Mouse (Mus musculus): ENCODE results near the gene Hist1h2ae. TPM values are rescaled to one million over a fixed set of nuclear protein-coding genes. Genes with fewer than 3 reads are reported as not detected.

Hist1h2ae gene
- total RNA-seq, 2 experiments from 2014 or later, result 34.2 to 37.9 TPM

Small RNA genes lying within 50 kb of the gene (microRNA-seq; reads per million reads assigned to microRNA genes)
- gene Gm44297, result 0 reads per million in 2 experiments
- 0 reads per million in 2 experiments for gene Gm44359
- gene Gm44394, result 0 reads per million in 2 experiments

Other genes with a start within 250 kb of the Hist1h2ae start
- gene Zfp322a, start 202.0 kb downstream of the Hist1h2ae start, total RNA-seq (2021), result 10 to 100 TPM; 13.2 to 20.8 TPM
- gene Abt1, start 147.4 kb downstream of the Hist1h2ae start, total RNA-seq (2021), result 1 to 10 TPM; 4.8 to 5.3 TPM
- not detected for gene Btn1a1, start 105.3 kb downstream of the Hist1h2ae start, total RNA-seq (2021)
- gene Btn2a2, start 82.4 kb downstream of the Hist1h2ae start, total RNA-seq (2021), result under 1 TPM in 1 of 2 experiments, not detected in 1; 0.11 TPM
- 100 to 1,000 TPM; 473 to 507 TPM for gene Hist1h4h, start 40.2 kb downstream of the Hist1h2ae start, total RNA-seq (2021)
- 100 to 1,000 TPM; 189 to 190 TPM for gene Hist1h2af, start 37.3 kb downstream of the Hist1h2ae start, total RNA-seq (2021)
- gene Hist1h3g, start 35.8 kb downstream of the Hist1h2ae start, total RNA-seq (2021), result 10 to 100 TPM; 58.4 to 59.9 TPM
- gene Hist1h2bh, start 27.8 kb downstream of the Hist1h2ae start, total RNA-seq (2021), result 10 to 100 TPM; 11.8 to 13.3 TPM
- 10 to 100 TPM; 53.8 to 66.7 TPM for gene Hist1h3f, start 27.2 kb downstream of the Hist1h2ae start, total RNA-seq (2021)
- 100 to 1,000 TPM; 285 to 328 TPM for gene Hist1h4f, start 19.6 kb downstream of the Hist1h2ae start, total RNA-seq (2021)
- gene Hist1h1d, start 18.0 kb downstream of the Hist1h2ae start, total RNA-seq (2021), result 10 to 100 TPM; 17.8 to 19.5 TPM
- 100 to 1,000 TPM; 121 to 135 TPM for gene Hist1h3e, start 8.9 kb downstream of the Hist1h2ae start, total RNA-seq (2021)
- gene Hist1h2bg, start 176 bp upstream of the Hist1h2ae start, total RNA-seq (2021), result 100 to 1,000 TPM; 245 to 257 TPM
- 100 to 1,000 TPM; 121 to 140 TPM for gene Hist1h2bf, start 3.0 kb upstream of the Hist1h2ae start, total RNA-seq (2021)
- 10 to 100 TPM; 16.0 to 20.6 TPM for gene Hist1h2ad, start 3.2 kb upstream of the Hist1h2ae start, total RNA-seq (2021)
- 10 to 100 TPM; 25.8 to 30.6 TPM for gene Hist1h3d, start 4.5 kb upstream of the Hist1h2ae start, total RNA-seq (2021)
- gene Hist1h4d, start 10.4 kb upstream of the Hist1h2ae start, total RNA-seq (2021), result 100 to 1,000 TPM; 165 to 171 TPM
- 10 to 100 TPM; 36.6 to 38.0 TPM for gene Hist1h2be, start 49.9 kb upstream of the Hist1h2ae start, total RNA-seq (2021)
- 100 to 1,000 TPM; 182 to 186 TPM for gene Hist1h1e, start 51.3 kb upstream of the Hist1h2ae start, total RNA-seq (2021)
- 1 to 10 TPM; 6.3 to 6.7 TPM for gene Hist1h2ac, start 112.7 kb upstream of the Hist1h2ae start, total RNA-seq (2021)
- gene Hist1h2bc, start 113.0 kb upstream of the Hist1h2ae start, total RNA-seq (2021), result 10 to 100 TPM; 87.0 to 92.4 TPM
- gene Hist1h1t, start 124.6 kb upstream of the Hist1h2ae start, total RNA-seq (2021), result under 1 TPM; 0.59 to 0.63 TPM
- gene Hist1h4c, start 127.2 kb upstream of the Hist1h2ae start, total RNA-seq (2021), result 100 to 1,000 TPM; 153 to 157 TPM
- 1 to 10 TPM; 8.1 to 9.5 TPM for gene Hfe, start 139.6 kb upstream of the Hist1h2ae start, total RNA-seq (2021)
- gene Hist1h1c, start 167.6 kb upstream of the Hist1h2ae start, total RNA-seq (2021), result 100 to 1,000 TPM; 361 to 459 TPM
- gene Hist1h3c, start 174.4 kb upstream of the Hist1h2ae start, total RNA-seq (2021), result 10 to 100 TPM; 86.2 to 86.5 TPM
- gene Hist1h2bb, start 175.5 kb upstream of the Hist1h2ae start, total RNA-seq (2021), result 100 to 1,000 TPM; 106 to 125 TPM
- 100 to 1,000 TPM; 187 to 217 TPM for gene Hist1h2ab, start 179.9 kb upstream of the Hist1h2ae start, total RNA-seq (2021)
- 100 to 1,000 TPM; 213 to 261 TPM for gene Hist1h3b, start 181.0 kb upstream of the Hist1h2ae start, total RNA-seq (2021)
- 100 to 1,000 TPM; 131 to 149 TPM for gene Hist1h4b, start 185.8 kb upstream of the Hist1h2ae start, total RNA-seq (2021)
- gene Hist1h4a, start 190.0 kb upstream of the Hist1h2ae start, total RNA-seq (2021), result 100 to 1,000 TPM; 140 to 160 TPM
- gene Hist1h3a, start 191.2 kb upstream of the Hist1h2ae start, total RNA-seq (2021), result 100 to 1,000 TPM; 159 to 176 TPM
- 100 to 1,000 TPM; 124 to 147 TPM for gene Hist1h1a, start 192.4 kb upstream of the Hist1h2ae start, total RNA-seq (2021)
- not detected for gene Trim38, start 198.7 kb upstream of the Hist1h2ae start, total RNA-seq (2021)
- under 1 TPM in 1 of 2 experiments, not detected in 1; 0.11 TPM for gene Slc17a2, start 235.8 kb upstream of the Hist1h2ae start, total RNA-seq (2021)